14 mouse cellular contexts compared by ENCODE assay signal in genomic region chr7:79269411-79269810, GRCm38 (mm10). TPM values are rescaled to one million over a fixed set of nuclear protein-coding genes. Genes with fewer than 3 reads are reported as not detected.
DNase-seq lines count a peak whose midpoint lies in the region; ATAC-seq and TF ChIP-seq lines count a peak whose summit lies in the region.
"Had no signal": no experiment of that assay in that cellular context is flagged by ENCODE, and none has a peak within 500 bp of the region (broad histone marks: within the 10 kb centered on the region; RNA-seq: fewer than 3 reads in every experiment).

No protein-coding gene starts in this region.

- ATAC-seq in liver, embryonic 11.5 days (replicated peaks; ENCODE audit: low FRiP score), result peak; percentile 24
- ATAC-seq: forebrain, postnatal 0 days; midbrain, embryonic 16.5 days had no signal

- no peaks in the 10 kb centered on the region for H3K27me3 ChIP-seq in liver, embryonic 11.5 days (replicated peaks; ENCODE audit: control insufficient read depth, insufficient read depth, low read length)
- no peaks in the 10 kb centered on the region for H3K27me3 ChIP-seq in thymus, adult 2 months (ENCODE audit: control insufficient read depth, insufficient read depth, low read length)
- H3K27me3 ChIP-seq: hindbrain, embryonic 15.5 days; neural tube, embryonic 13.5 days had no signal

- H3K9ac ChIP-seq in liver, embryonic 11.5 days (ENCODE audit: low read depth, low read length), result no peak overlapping the region
- H3K9ac ChIP-seq: forebrain, postnatal 0 days; hindbrain, embryonic 15.5 days; neural tube, embryonic 13.5 days had no signal

- peak; percentile 75 for DNase-seq in adrenal gland, adult 2 months
- no peak for DNase-seq in adrenal gland, postnatal 25 days
- DNase-seq in retina, postnatal 1 day, result peak; percentile 56
- no peak for DNase-seq in retina, embryonic 14.5 days (ENCODE audit: low spot score)
- DNase-seq in liver, embryonic 11.5 days (ENCODE audit: low spot score), result peak; percentile 46
- DNase-seq in layer of hippocampus, postnatal 25 days (ENCODE audit: extremely low spot score in 1 of 2, low spot score in 1 of 2), result no peak
- no peak for DNase-seq in layer of hippocampus, adult 11-12 months (ENCODE audit: low spot score)
- no peak for DNase-seq in thymus, adult 2 months
- DNase-seq: cerebellum, postnatal 25 days; forebrain, postnatal 0 days; kidney, adult 9 months had no signal

- WGBS in liver, embryonic 11.5 days, result 32% methylated on average over 8 of the region's 8 CpGs
- 81% methylated on average over 8 of the region's 8 CpGs for WGBS in thymus, adult 2 months

- H3K9me3 ChIP-seq in liver, embryonic 11.5 days (ENCODE audit: control insufficient read depth, low read length), result no peaks in the 10 kb centered on the region
- H3K9me3 ChIP-seq: hindbrain, embryonic 15.5 days; neural tube, embryonic 13.5 days had no signal

- TF ChIP-seq POLR2A in thymus, adult 2 months (IDR thresholded peaks at IDR 0.05; ENCODE audit: control insufficient read depth, extremely low read depth, insufficient read depth, low read length, poor library complexity), result no peak

- TF ChIP-seq CTCF in thymus, adult 2 months (IDR thresholded peaks at IDR 0.05; ENCODE audit: borderline replicate concordance, control insufficient read depth, extremely low read depth, insufficient read depth, low read length, poor library complexity), result no peak

- peaks cover 60% of the 10 kb centered on the region for H3K4me1 ChIP-seq in liver, embryonic 11.5 days (replicated peaks; ENCODE audit: control insufficient read depth, insufficient read depth, low read length)
- H3K4me1 ChIP-seq in thymus, adult 2 months (replicated peaks; ENCODE audit: control insufficient read depth, insufficient read depth, low read length), result peaks cover 17% of the 10 kb centered on the region

- no peak overlapping the region for H3K4me3 ChIP-seq in liver, embryonic 11.5 days (ENCODE audit: low read depth, low read length)
- no peak overlapping the region for H3K4me3 ChIP-seq in thymus, adult 2 months (ENCODE audit: control insufficient read depth, insufficient read depth, low read length)
- H3K4me3 ChIP-seq: hindbrain, embryonic 15.5 days; neural tube, embryonic 13.5 days had no signal

- peak overlapping the region; percentile 45 for H3K4me2 ChIP-seq in liver, embryonic 11.5 days
- H3K4me2 ChIP-seq: hindbrain, embryonic 15.5 days; neural tube, embryonic 13.5 days had no signal

- no peaks in the 10 kb centered on the region for H3K36me3 ChIP-seq in liver, embryonic 11.5 days (ENCODE audit: control insufficient read depth, insufficient read depth, low read length)
- H3K36me3 ChIP-seq in thymus, adult 2 months (ENCODE audit: control insufficient read depth, insufficient read depth, low read length), result no peaks in the 10 kb centered on the region
- H3K36me3 ChIP-seq: hindbrain, embryonic 15.5 days; neural tube, embryonic 13.5 days had no signal

- peak overlapping the region; percentile 53 for H3K27ac ChIP-seq in liver, embryonic 11.5 days (ENCODE audit: low read depth, low read length)
- no peak overlapping the region for H3K27ac ChIP-seq in thymus, adult 2 months (ENCODE audit: control insufficient read depth, insufficient read depth, low read length)
- H3K27ac ChIP-seq: hindbrain, embryonic 15.5 days; neural tube, embryonic 13.5 days had no signal

RNA-seq across cellular contexts. Expression of gene Abhd2, which starts 3.6 kb away (rescaled TPM):
- 1,000 to 10,000 TPM; 1,164 to 1,465 TPM for total RNA-seq in adrenal gland, adult 2 months (2021)
- polyA plus RNA-seq in adrenal gland, adult 2 months (2012; rRNA removed), result 187 and 262 TPM in 2 replicates
- total RNA-seq in adrenal gland, postnatal 25 days (2021), result 1,323 and 1,340 TPM in 2 replicates
- 11.5 and 13.4 TPM in 2 replicates for polyA plus RNA-seq in liver, embryonic 11.5 days (2014; fragmentation: Nextera tagmentation; extraction: Ambion mirVana)
- total RNA-seq in layer of hippocampus, postnatal 25 days (2021), result 10 to 100 TPM; 67.1 to 83.8 TPM
- 32.5 and 34.0 TPM in 2 replicates for polyA plus RNA-seq in thymus, adult 2 months (2012; rRNA removed)

Comparison
In these comparisons a context has a peak if more than half of its experiments do, and no peak if none do; other contexts are left out.
1. DNase-seq: peak in adrenal gland, adult 2 months (single experiment), retina, postnatal 1 day (single experiment) and liver, embryonic 11.5 days (single experiment); none in adrenal gland, postnatal 25 days (single experiment), retina, embryonic 14.5 days (single experiment), layer of hippocampus, postnatal 25 days (0 of 2), layer of hippocampus, adult 11-12 months (single experiment) and thymus, adult 2 months (single experiment).
2. RNA of gene Abhd2, which starts 3.6 kb away (total RNA-seq): 1,164 to 1,465 TPM in adrenal gland, adult 2 months and 1,323 to 1,340 TPM in adrenal gland, postnatal 25 days; 67.1 to 83.8 TPM in layer of hippocampus, postnatal 25 days; every median in the first group is over 10 times any median in the second.